Mouse (Mus musculus) intestine, embryonic 16.5 days (tissue): ENCODE results near the gene C1ql2. TPM values are rescaled to one million over a fixed set of nuclear protein-coding genes. Genes with fewer than 3 reads are reported as not detected.

Experiments used
- ATAC-seq: fragments of 200-750 bp; cut with Nextera tagmentation; 2 replicates; pipeline ENCODE4 v1.8.0; 2017; ENCODE audit warnings: moderate TSS enrichment, moderate library complexity
- H3K27ac ChIP-seq: fragments of 300-500 bp; sonication (generic); 2 replicates; pipeline ENCODE4 v1.5.1; 2014; ENCODE audit warnings: mild to moderate bottlenecking, low read length
- H3K27me3 ChIP-seq: fragments of 300-500 bp; sonication (generic); replicated peaks from 2 replicates; pipeline ENCODE4 v1.6.1; 2014; ENCODE audit warnings: low read length, control low read depth, mixed read lengths; ENCODE audit not compliant: control insufficient read depth, insufficient read depth
- H3K36me3 ChIP-seq: fragments of 300-500 bp; sonication (generic); 2 replicates; pipeline ENCODE4 v1.6.1; 2014; ENCODE audit warnings: low read length, control low read depth; ENCODE audit not compliant: control insufficient read depth, insufficient read depth
- H3K4me1 ChIP-seq: fragments of 300-500 bp; sonication (generic); 2 replicates; pipeline ENCODE4 v1.6.1; 2014; ENCODE audit warnings: low read length, control low read depth, mixed read lengths; ENCODE audit not compliant: control insufficient read depth, insufficient read depth
- H3K4me2 ChIP-seq: fragments of 300-500 bp; sonication (generic); 2 replicates; pipeline ENCODE4 v1.6.1; 2014; ENCODE audit warnings: low read depth, low read length, control low read depth
- H3K4me3 ChIP-seq: fragments of 300-500 bp; sonication (generic); 2 replicates; pipeline ENCODE4 v1.5.1; 2014; ENCODE audit warnings: mild to moderate bottlenecking, low read length
- H3K9ac ChIP-seq: fragments of 300-500 bp; sonication (generic); 2 replicates; pipeline ENCODE4 v1.6.1; 2014; ENCODE audit warnings: low read depth, low read length
- H3K9me3 ChIP-seq: fragments of 300-500 bp; sonication (generic); 2 replicates; pipeline ENCODE4 v1.6.1; 2016; ENCODE audit warnings: low read length, control low read depth; ENCODE audit not compliant: control insufficient read depth
- WGBS: fragments of 180-500 bp; shearing (Covaris S2); extraction: QIAGEN DNeasy Blood & Tissue Kit; methylation state at CpG from one replicate; pipeline ENCODE4 v1.1.7; 2014; 5-methylcytosine and 5-hydroxymethylcytosine counted together
- polyA plus RNA-seq: library from polyadenylated mRNA; unstranded; fragments of >200 nt; fragmentation: Nextera tagmentation; extraction: Ambion mirVana; gene quantifications from 2 replicates; pipeline ENCODE4 v1.2.1, GENCODE M21; 2015

Gene C1ql2
- polyA plus RNA-seq, result not detected in 2 replicates

DNA sequence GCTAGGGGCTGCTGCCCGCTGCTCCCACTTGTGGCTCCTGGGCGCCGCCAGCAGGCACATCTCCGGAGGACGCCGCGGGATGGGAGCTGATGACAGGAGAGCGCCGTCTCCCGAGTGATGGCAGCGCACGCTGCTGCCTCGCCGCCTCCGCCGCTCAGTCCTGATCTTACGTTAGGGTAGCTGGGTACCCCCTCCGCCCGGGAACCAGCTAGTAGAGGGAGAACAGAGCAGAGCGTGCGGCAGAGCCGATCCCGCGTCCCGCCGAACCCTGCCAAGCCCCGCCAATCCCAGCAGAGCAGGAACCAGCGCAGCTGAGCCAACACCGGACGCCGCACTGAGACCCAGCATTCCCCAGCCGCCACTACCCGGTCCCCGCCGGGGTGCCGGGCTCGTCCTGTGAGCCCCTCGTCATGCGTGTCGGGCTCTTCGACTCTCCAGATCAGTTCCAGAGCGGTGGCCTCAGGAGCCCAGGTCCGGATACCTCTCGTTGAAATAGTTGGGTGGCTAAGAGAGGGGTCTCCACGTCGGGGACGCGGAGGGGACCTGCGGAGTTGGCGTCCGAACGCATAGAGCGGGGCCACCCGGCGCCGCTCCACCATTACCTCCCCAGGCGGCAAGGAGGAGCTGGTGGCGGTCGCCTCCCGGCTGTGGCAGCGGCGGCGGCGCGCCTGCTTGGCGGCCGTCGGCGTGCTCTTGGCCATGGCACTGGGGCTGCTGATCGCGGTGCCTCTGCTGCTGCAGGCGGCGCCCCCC, at the start of gene C1ql2:
TSS of gene C1ql2 (plus strand) at position 164 of the 753 bp plus-strand sequence.
- ATAC-seq, result no peak

DNA sequence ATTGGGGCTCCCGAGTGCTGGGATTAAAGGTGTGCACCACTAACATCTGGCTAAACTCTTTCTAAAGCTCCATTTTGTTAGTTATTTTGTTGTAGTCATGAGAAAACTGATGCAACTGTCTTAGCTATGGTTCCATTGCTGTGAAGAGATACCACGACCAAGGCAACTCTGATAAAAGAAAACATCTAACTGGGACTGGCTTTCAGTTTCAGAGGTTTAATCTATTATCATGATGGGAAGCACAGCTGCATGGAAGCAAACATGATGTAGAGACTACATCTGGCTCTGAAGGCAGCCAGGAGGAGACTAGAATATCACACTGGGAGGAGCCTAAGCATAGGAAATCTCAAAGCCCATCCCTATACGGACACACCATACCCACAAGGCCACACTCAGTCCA, 48.7 kb upstream of the C1ql2 start:
- Histone ChIP-seq H3K9me3 (no peaks in the 10 kb centered on the region), H3K4me2 (no peak overlapping the region), H3K4me1 (no peaks in the 10 kb centered on the region), H3K9ac (no peak overlapping the region), H3K27ac (no peak overlapping the region), H3K27me3 (no peaks in the 10 kb centered on the region), H3K4me3 (no peak overlapping the region), H3K36me3 (no peaks in the 10 kb centered on the region)
- 81% methylated on average over 3 of the region's 3 CpGs for WGBS
- ATAC-seq, result no peak

More for the DNA sequence above, at the start of gene C1ql2:
- H3K4me2 ChIP-seq, result peak within 1 kb of the TSS; percentile 38
- H3K4me3 ChIP-seq, result peak within 1 kb of the TSS; percentile 16
- no peaks in the 10 kb centered on the region for H3K9me3 ChIP-seq
- no peak within 1 kb of the TSS for H3K27ac ChIP-seq
- H3K9ac ChIP-seq, result no peak within 1 kb of the TSS
- H3K4me1 ChIP-seq, result peaks cover 9% of the 10 kb centered on the region
- H3K36me3 ChIP-seq, result no peaks in the 10 kb centered on the region
- H3K27me3 ChIP-seq, result peaks cover 66% of the 10 kb centered on the region
- under 1% methylated on average over 68 of the region's 73 CpGs for WGBS

DNA sequence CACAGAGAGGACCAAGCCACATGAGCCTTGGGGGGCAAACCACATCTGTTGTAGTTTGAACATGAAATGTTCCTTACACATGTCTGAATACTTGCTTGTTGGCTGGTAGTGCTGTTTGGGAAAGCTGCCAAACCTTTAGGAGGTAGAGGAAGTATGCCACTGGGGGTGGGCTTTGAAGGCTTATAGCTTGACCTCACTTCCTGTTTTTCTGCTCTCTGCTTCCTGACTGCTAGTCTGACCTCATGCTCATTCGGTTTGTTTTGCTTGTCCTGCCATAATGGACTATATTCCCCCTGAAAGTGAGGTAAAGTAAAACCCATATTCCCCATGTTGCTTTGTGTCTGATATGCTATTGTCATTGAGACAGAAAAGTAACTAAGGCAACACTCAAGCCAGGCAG, 46.6 kb upstream of the C1ql2 start:
- no peak overlapping the region for H3K4me2 ChIP-seq
- H3K9ac ChIP-seq, result no peak overlapping the region
- H3K4me3 ChIP-seq, result no peak overlapping the region
- H3K27ac ChIP-seq, result no peak overlapping the region
- H3K27me3 ChIP-seq, result no peaks in the 10 kb centered on the region
- 84% methylated on average over 1 of the region's 1 CpGs for WGBS
- H3K4me1 ChIP-seq, result no peaks in the 10 kb centered on the region
- ATAC-seq, result no peak
- no peaks in the 10 kb centered on the region for H3K36me3 ChIP-seq
- H3K9me3 ChIP-seq, result no peaks in the 10 kb centered on the region

DNA sequence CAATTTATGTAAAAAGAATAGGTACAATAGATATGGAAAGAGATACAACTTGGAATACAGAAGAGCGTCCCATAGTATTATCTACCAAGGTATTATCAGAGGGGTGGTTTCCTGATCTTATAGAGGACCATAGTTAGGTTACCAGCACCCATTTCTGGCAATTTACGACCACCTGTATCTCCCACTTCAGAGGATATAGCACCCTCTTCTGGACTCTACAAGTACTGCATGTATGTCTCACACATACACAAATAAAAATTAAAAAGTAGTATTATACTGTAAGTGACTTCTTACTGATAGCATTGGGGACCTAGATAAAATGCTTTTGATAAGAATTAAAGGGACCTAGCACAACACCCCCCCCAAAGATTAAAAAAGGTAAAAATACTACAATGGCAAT, 43.4 kb upstream of the C1ql2 start:
- 83% methylated on average over 2 of the region's 2 CpGs for WGBS
- H3K36me3 ChIP-seq, result no peaks in the 10 kb centered on the region
- H3K27ac ChIP-seq, result no peak overlapping the region
- no peak overlapping the region for H3K4me2 ChIP-seq
- H3K4me1 ChIP-seq, result no peaks in the 10 kb centered on the region
- no peak for ATAC-seq
- no peak overlapping the region for H3K4me3 ChIP-seq
- no peak overlapping the region for H3K9ac ChIP-seq
- H3K27me3 ChIP-seq, result no peaks in the 10 kb centered on the region
- no peaks in the 10 kb centered on the region for H3K9me3 ChIP-seq

DNA sequence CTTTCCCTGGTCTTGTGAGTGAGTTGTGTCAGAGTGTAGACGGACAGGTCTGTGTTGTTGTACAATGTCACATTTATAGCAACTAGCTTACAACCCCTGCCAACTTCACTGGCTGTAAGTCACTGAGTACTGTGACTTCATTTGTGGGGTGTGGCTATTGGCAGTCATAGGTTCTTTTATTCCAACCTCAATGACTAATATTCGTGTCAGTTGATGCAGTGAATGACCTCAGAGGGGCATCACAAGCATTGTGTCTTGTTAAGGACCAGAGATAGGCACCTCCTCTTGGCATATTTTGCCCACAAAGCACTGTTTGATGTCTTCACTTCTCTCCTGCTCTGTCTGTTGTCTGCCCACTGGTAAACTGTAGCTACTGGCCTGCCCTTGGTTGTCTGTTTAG, 34.6 kb upstream of the C1ql2 start:
- Histone ChIP-seq H3K4me1 (no peaks in the 10 kb centered on the region), H3K27me3 (no peaks in the 10 kb centered on the region), H3K9me3 (no peaks in the 10 kb centered on the region), H3K27ac (no peak overlapping the region), H3K4me2 (no peak overlapping the region), H3K4me3 (no peak overlapping the region), H3K36me3 (no peaks in the 10 kb centered on the region), H3K9ac (no peak overlapping the region)
- WGBS, result 55% methylated on average over 2 of the region's 2 CpGs
- no peak for ATAC-seq

DNA sequence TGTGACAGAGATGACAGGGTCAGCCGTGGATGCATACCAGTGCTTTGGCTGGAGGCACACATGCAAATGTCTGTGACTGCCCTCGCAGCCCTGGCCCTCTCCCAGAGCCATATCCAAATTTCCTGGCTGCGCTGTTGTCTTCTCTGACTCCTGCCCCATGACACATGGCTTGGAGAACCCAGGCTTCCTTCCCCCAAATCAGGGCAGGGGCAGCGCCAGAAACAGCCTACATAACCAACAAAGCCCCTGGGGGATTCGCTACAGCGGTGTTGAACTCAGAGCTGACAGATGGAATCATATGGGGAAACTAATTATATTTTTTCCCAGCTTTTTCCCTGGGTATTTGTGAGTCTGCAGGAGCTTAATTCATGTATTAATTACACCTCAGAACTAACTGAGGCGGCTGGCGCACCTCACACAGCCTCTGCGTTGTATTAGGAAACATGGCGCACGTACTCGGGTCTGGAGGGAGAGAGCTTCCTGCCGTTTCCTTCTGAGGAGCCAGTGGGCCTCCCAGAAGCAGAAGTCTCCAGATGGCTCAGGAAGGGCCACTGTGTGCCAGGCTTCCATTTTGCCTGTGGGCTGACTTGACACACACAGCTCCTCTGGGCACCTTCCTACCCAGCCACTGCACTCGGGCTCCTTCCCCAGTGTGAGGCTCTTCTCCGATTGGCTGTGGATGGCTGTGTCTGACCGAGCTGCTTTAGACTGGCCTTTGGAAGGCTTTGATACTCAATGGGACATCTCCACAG, 18.9 kb upstream of the C1ql2 start:
- Histone ChIP-seq H3K27me3 (no peaks in the 10 kb centered on the region), H3K4me2 (no peak overlapping the region), H3K4me3 (no peak overlapping the region), H3K9me3 (no peaks in the 10 kb centered on the region), H3K36me3 (no peaks in the 10 kb centered on the region), H3K9ac (no peak overlapping the region), H3K27ac (no peak overlapping the region), H3K4me1 (no peaks in the 10 kb centered on the region)
- ATAC-seq, result no peak
- 85% methylated on average over 16 of the region's 16 CpGs for WGBS

DNA sequence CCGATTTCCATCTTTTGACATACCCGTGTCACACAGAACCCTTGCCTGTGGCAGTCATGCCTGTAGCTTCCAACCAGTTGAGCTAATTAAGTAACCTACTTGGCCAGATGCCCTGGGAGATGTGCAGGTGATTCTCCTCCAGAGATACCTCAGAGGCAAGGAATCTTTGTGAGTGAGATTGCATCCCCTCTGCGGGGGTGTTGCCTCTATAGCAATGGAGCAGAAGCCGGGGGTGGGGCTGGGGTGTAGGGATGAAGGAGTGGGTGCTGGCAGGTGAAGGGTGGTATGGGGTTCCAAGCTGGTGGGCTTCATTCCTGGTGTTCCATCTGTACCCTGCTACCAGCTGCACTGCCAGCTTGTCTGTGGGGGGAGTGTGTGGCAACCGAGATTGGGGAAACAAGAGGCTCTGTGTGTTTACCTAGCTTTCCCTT, 17.2 kb upstream of the C1ql2 start:
- WGBS, result 89% methylated on average over 5 of the region's 5 CpGs
- no peak for ATAC-seq

DNA sequence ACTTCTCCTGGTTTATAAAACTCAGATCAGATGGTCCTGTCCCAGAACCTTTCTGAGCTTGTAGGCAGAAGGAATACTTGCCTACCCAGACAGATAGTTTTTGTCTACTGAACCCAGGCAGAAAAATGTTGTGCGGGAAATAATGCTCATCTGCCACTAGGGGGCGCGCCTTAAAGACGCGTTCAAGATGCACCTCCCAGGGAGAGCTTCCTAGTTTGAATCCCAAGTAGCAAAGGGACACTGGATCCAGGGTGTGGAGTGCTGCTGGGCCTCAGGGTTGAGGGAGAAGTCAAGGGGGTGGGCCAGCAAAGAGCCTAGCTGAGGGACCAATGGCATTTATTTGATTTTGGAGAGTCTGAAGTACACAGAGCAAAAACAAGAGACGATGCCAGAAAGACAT, 12.7 kb upstream of the C1ql2 start:
- no peak overlapping the region for H3K27ac ChIP-seq
- no peaks in the 10 kb centered on the region for H3K36me3 ChIP-seq
- WGBS, result 17% methylated on average over 6 of the region's 6 CpGs
- no peaks in the 10 kb centered on the region for H3K27me3 ChIP-seq
- no peak overlapping the region for H3K4me3 ChIP-seq
- no peaks in the 10 kb centered on the region for H3K4me1 ChIP-seq
- H3K4me2 ChIP-seq, result no peak overlapping the region
- H3K9ac ChIP-seq, result no peak overlapping the region
- ATAC-seq, result no peak
- H3K9me3 ChIP-seq, result no peaks in the 10 kb centered on the region

More for the DNA sequence above, 17.2 kb upstream of the C1ql2 start:
- H3K36me3 ChIP-seq, result no peaks in the 10 kb centered on the region
- no peak overlapping the region for H3K4me2 ChIP-seq
- no peak overlapping the region for H3K4me3 ChIP-seq
- no peaks in the 10 kb centered on the region for H3K9me3 ChIP-seq
- H3K27ac ChIP-seq, result no peak overlapping the region
- no peak overlapping the region for H3K9ac ChIP-seq
- no peaks in the 10 kb centered on the region for H3K27me3 ChIP-seq
- H3K4me1 ChIP-seq, result no peaks in the 10 kb centered on the region

DNA sequence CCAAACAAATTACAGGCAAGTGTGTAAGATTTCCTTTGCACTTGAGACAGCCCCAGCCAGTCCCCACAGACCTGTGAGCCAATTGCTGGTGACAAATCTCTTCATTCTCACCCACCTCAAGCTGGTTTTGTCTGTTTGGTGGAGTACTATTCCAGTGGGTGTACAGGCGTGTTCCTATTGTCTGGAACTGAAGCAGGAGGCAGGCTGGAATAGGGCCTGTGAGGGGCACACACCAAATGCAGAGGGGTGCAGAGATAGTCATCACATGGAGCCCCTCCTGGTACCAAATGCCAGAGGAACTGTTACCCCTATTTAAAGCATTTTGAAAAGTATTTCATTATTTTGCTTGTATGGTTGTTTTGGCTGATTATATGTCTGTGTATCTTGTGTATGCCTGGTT, 12.2 kb upstream of the C1ql2 start:
- ATAC-seq, result no peak
- WGBS, result 32% methylated on average over 1 of the region's 1 CpGs
- H3K36me3 ChIP-seq, result no peaks in the 10 kb centered on the region
- H3K9ac ChIP-seq, result no peak overlapping the region
- H3K4me2 ChIP-seq, result no peak overlapping the region
- H3K9me3 ChIP-seq, result no peaks in the 10 kb centered on the region
- H3K4me3 ChIP-seq, result no peak overlapping the region
- no peaks in the 10 kb centered on the region for H3K27me3 ChIP-seq
- no peaks in the 10 kb centered on the region for H3K4me1 ChIP-seq
- H3K27ac ChIP-seq, result no peak overlapping the region
